Mouse (Mus musculus) heart, postnatal 0 days (tissue): Measurements from ENCODE around the gene Chat. TPM values are rescaled to one million over a fixed set of nuclear protein-coding genes. Genes with fewer than 3 reads are reported as not detected.

Source experiments
- ATAC-seq: fragments of 200-750 bp; cut with Nextera tagmentation; 2 replicates; pipeline ENCODE4 v1.8.0; 2017; ENCODE audit warnings: low read depth, moderate number of reproducible peaks, moderate library complexity; ENCODE audit not compliant: insufficient read depth
- DNase-seq: peaks from one replicate; pipeline ENCODE4 v3.0.0-alpha.2; 2016; ENCODE audit warnings: low spot score
- H3K27ac ChIP-seq: fragments of 300-500 bp; sonication (generic); 2 replicates; pipeline ENCODE4 v1.5.1; 2014; ENCODE audit warnings: low read depth, mild to moderate bottlenecking
- H3K27me3 ChIP-seq: fragments of 300-500 bp; sonication (generic); 2 replicates; pipeline ENCODE4 v1.6.1; 2014; ENCODE audit warnings: low read length, mixed read lengths; ENCODE audit not compliant: control insufficient read depth, insufficient read depth
- H3K36me3 ChIP-seq: fragments of 300-500 bp; sonication (generic); replicated peaks from 2 replicates; pipeline ENCODE4 v1.6.1; 2014; ENCODE audit warnings: low read length, mixed read lengths; ENCODE audit not compliant: control insufficient read depth, insufficient read depth
- H3K4me1 ChIP-seq: fragments of 300-500 bp; sonication (generic); 2 replicates; pipeline ENCODE4 v1.6.1; 2014; ENCODE audit warnings: antibody characterized with exemption; ENCODE audit not compliant: control insufficient read depth, insufficient read depth
- H3K4me2 ChIP-seq: fragments of 300-500 bp; sonication (generic); 2 replicates; pipeline ENCODE4 v1.6.1; 2014; ENCODE audit warnings: low read depth, mild to moderate bottlenecking, low read length, moderate library complexity
- H3K4me3 ChIP-seq: fragments of 300-500 bp; sonication (generic); 2 replicates; pipeline ENCODE4 v1.5.1; 2014; ENCODE audit warnings: low read depth, low read length
- H3K9ac ChIP-seq: fragments of 300-500 bp; sonication (generic); replicated peaks from 2 replicates; pipeline ENCODE4 v1.6.1; 2014; ENCODE audit warnings: low read depth, low read length, mixed read lengths
- H3K9me3 ChIP-seq: fragments of 300-500 bp; sonication (generic); replicated peaks from 2 replicates; pipeline ENCODE4 v1.6.1; 2016; ENCODE audit warnings: low read length; ENCODE audit not compliant: control insufficient read depth
- CTCF ChIP-seq: IDR thresholded peaks from 2 replicates; pipeline ENCODE4 v1.5.1; 2016; ENCODE audit warnings: antibody characterized with exemption, control low read depth, low read depth
- EP300 ChIP-seq: IDR thresholded peaks from 2 replicates; pipeline ENCODE4 v1.6.1; 2016; ENCODE audit warnings: antibody characterized with exemption, low read depth
- WGBS: fragments of 180-500 bp; shearing (Covaris S2); extraction: QIAGEN DNeasy Blood & Tissue Kit; methylation state at CpG from one replicate; pipeline ENCODE4 v1.1.7; 2014; 5-methylcytosine and 5-hydroxymethylcytosine counted together
- polyA plus RNA-seq: library from polyadenylated mRNA; unstranded; fragments of >200 nt; fragmentation: Nextera tagmentation; extraction: Ambion mirVana; gene quantifications from 2 replicates; pipeline ENCODE4 v1.2.1, GENCODE M21; 2015
- total RNA-seq: library from RNA; depleted of rRNA; stranded (reverse); fragments of >200 nt; gene quantifications from 2 replicates; pipeline ENCODE4 v1.2.3, GENCODE M21; 2014; ENCODE audit warnings: low replicate concordance

Chat gene
- total and polyA plus RNA-seq, 2 experiments from 2014 or later, result not detected

GRCm38 (mm10) chr14:32496115-32496850, 30.5 kb upstream of the Chat start:
- TF ChIP-seq EP300 (no peak), CTCF (no peak)
- WGBS, result 45% methylated on average over 8 of the region's 8 CpGs
- DNase-seq (no peak), ATAC-seq (no peak)
- H3K36me3 ChIP-seq, result no peaks in the 10 kb centered on the region
- H3K9ac ChIP-seq, result no peak overlapping the region
- no peak overlapping the region for H3K4me2 ChIP-seq
- H3K4me3 ChIP-seq, result no peak overlapping the region
- no peaks in the 10 kb centered on the region for H3K9me3 ChIP-seq
- H3K27ac ChIP-seq, result no peak overlapping the region
- no peaks in the 10 kb centered on the region for H3K4me1 ChIP-seq
- peaks cover 8% of the 10 kb centered on the region; the same call in 1 of the 2 replicates for H3K27me3 ChIP-seq

- peak; percentile 26 for DNase-seq
- ATAC-seq, result no peak
- peak overlapping the region; percentile 29 for H3K4me3 ChIP-seq
- H3K4me1 ChIP-seq, result no peaks in the 10 kb centered on the region
- H3K27ac ChIP-seq, result no peak overlapping the region
- H3K4me2 ChIP-seq, result peak overlapping the region; percentile 42
- H3K9ac ChIP-seq, result no peak overlapping the region
- WGBS, result 13% methylated on average over 13 of the region's 13 CpGs
- no peak for TF ChIP-seq EP300
- no peak for TF ChIP-seq CTCF
- peaks cover 8% of the 10 kb centered on the region; the same call in 1 of the 2 replicates for H3K27me3 ChIP-seq
- no peaks in the 10 kb centered on the region for H3K9me3 ChIP-seq
- H3K36me3 ChIP-seq, result no peaks in the 10 kb centered on the region
These were observed 26.7 kb upstream of the Chat start for GRCm38 (mm10) chr14:32492521-32492920.

- Histone ChIP-seq H3K9ac (no peak overlapping the region), H3K27ac (no peak overlapping the region), H3K9me3 (no peaks in the 10 kb centered on the region), H3K4me3 (no peak overlapping the region), H3K4me2 (no peak overlapping the region), H3K27me3 (0 out of 2 replicates have a peak, but pooled peaks cover 6% of the 10 kb centered on the region), H3K36me3 (no peaks in the 10 kb centered on the region), H3K4me1 (no peaks in the 10 kb centered on the region)
- TF ChIP-seq EP300 (no peak), CTCF (peak; percentile 94)
- WGBS, result 9% methylated on average over 3 of the region's 3 CpGs
- ATAC-seq (no peak), DNase-seq (peak; percentile 25)
These were observed 16.3 kb upstream of the Chat start for GRCm38 (mm10) chr14:32482061-32482460.

GRCm38 (mm10) chr14:32477581-32477980, 11.8 kb upstream of the Chat start:
- no peak for TF ChIP-seq CTCF
- no peak for TF ChIP-seq EP300
- ATAC-seq (no peak), DNase-seq (no peak)
- Histone ChIP-seq H3K36me3 (no peaks in the 10 kb centered on the region), H3K4me2 (no peak overlapping the region), H3K9me3 (no peaks in the 10 kb centered on the region), H3K4me3 (no peak overlapping the region), H3K9ac (no peak overlapping the region), H3K4me1 (no peaks in the 10 kb centered on the region), H3K27ac (no peak overlapping the region), H3K27me3 (0 out of 2 replicates have a peak, but pooled peaks cover 2% of the 10 kb centered on the region)
- WGBS, result 30% methylated on average over 1 of the region's 1 CpGs

GRCm38 (mm10) chr14:32476559-32476958, 10.8 kb upstream of the Chat start:
- Histone ChIP-seq H3K4me3 (no peak overlapping the region), H3K27ac (no peak overlapping the region), H3K4me2 (no peak overlapping the region), H3K9ac (no peak overlapping the region), H3K9me3 (no peaks in the 10 kb centered on the region), H3K4me1 (no peaks in the 10 kb centered on the region), H3K36me3 (no peaks in the 10 kb centered on the region), H3K27me3 (0 out of 2 replicates have a peak, but pooled peaks cover 2% of the 10 kb centered on the region)
- no peak for ATAC-seq
- TF ChIP-seq CTCF (no peak), EP300 (no peak)
- 58% methylated on average over 6 of the region's 6 CpGs for WGBS
- DNase-seq, result no peak
